Mouse (Mus musculus) cerebellum, adult 2 months (tissue): ENCODE measurements around the gene Cntn6.

Experiments used
- CTCF ChIP-seq: fragments of 200-500 bp; IDR thresholded peaks from 2 replicates; pipeline ENCODE4 v1.5.1; 2011; ENCODE audit warnings: low read depth, mild to moderate bottlenecking, control low read depth, low read length, moderate library complexity, borderline replicate concordance; ENCODE audit not compliant: insufficient read depth
- POLR2A ChIP-seq: fragments of 200-500 bp; IDR thresholded peaks from 2 replicates; pipeline ENCODE4 v1.6.1; 2011; ENCODE audit warnings: low read length, control low read depth, borderline replicate concordance; ENCODE audit not compliant: insufficient read depth

- no peak for TF ChIP-seq CTCF
- no peak for TF ChIP-seq POLR2A
Observed at GRCm38 (mm10) chr6:104783891-104784290, 291.3 kb downstream of the Cntn6 start.
